Mouse (Mus musculus): ENCODE data around the gene Pbrm1. TPM values are rescaled to one million over a fixed set of nuclear protein-coding genes. Genes with fewer than 3 reads are reported as not detected.

Pbrm1 gene
- polyA plus RNA-seq, 1 experiment from 2014 or later = 84.6 TPM

- DNase-seq (ENCODE audit: low spot score) (peak; percentile 75), ATAC-seq (ENCODE audit: low read depth) (no peak)
- H3K9me3 ChIP-seq (ENCODE audit: control insufficient read depth, low read length) = no peaks in the 10 kb centered on the region
- no peaks in the 10 kb centered on the region for H3K27me3 ChIP-seq (replicated peaks; ENCODE audit: control insufficient read depth, insufficient read depth, low read length)
- peak overlapping the region; percentile 69 for H3K4me3 ChIP-seq (ENCODE audit: low read depth, low read length)
- H3K27ac ChIP-seq (replicated peaks; ENCODE audit: low read depth, low read length) = peak overlapping the region; percentile 80
- H3K9ac ChIP-seq (ENCODE audit: low read depth, low read length) = peak overlapping the region; percentile 84
- peaks cover 15% of the 10 kb centered on the region for H3K36me3 ChIP-seq (ENCODE audit: control insufficient read depth, insufficient read depth, low read length)
- H3K4me1 ChIP-seq (ENCODE audit: control insufficient read depth, insufficient read depth, low read length) = peaks cover 53% of the 10 kb centered on the region
- peak overlapping the region; percentile 70 for H3K4me2 ChIP-seq (ENCODE audit: low read depth, low read length)
- 1% methylated on average over 23 of the region's 23 CpGs for WGBS
Measured at GRCm38 (mm10) chr14:31128101-31128825, 109.3 kb downstream of the Pbrm1 start.

GRCm38 (mm10) chr14:31128826-31129219 is 109.9 kb downstream of the Pbrm1 start, which contains the start of gene Smim4:
Gene Smim4 (minus strand): TSS chr14:31128956.
- ATAC-seq (ENCODE audit: low read depth) (peak; percentile 94), DNase-seq (ENCODE audit: low spot score) (peak; percentile 100)
- peak within 1 kb of the TSS; percentile 69 for H3K4me3 ChIP-seq (ENCODE audit: low read depth, low read length)
- no peaks in the 10 kb centered on the region for H3K9me3 ChIP-seq (ENCODE audit: control insufficient read depth, low read length)
- H3K27me3 ChIP-seq (replicated peaks; ENCODE audit: control insufficient read depth, insufficient read depth, low read length) = no peaks in the 10 kb centered on the region
- H3K9ac ChIP-seq (ENCODE audit: low read depth, low read length) = peak within 1 kb of the TSS; percentile 84
- peak within 1 kb of the TSS; percentile 74 for H3K4me2 ChIP-seq (ENCODE audit: low read depth, low read length)
- under 1% methylated on average over 33 of the region's 33 CpGs for WGBS
- H3K4me1 ChIP-seq (ENCODE audit: control insufficient read depth, insufficient read depth, low read length) = peaks cover 58% of the 10 kb centered on the region
- H3K36me3 ChIP-seq (ENCODE audit: control insufficient read depth, insufficient read depth, low read length) = peaks cover 10% of the 10 kb centered on the region; the same call in 1 of the 2 replicates
- H3K27ac ChIP-seq (replicated peaks; ENCODE audit: low read depth, low read length) = peak within 1 kb of the TSS; percentile 84

GRCm38 (mm10) chr14:31129326-31130235 is 110.6 kb downstream of the Pbrm1 start:
- no peak for ATAC-seq (ENCODE audit: low read depth)
- 63% methylated on average over 14 of the region's 15 CpGs for WGBS
- H3K4me1 ChIP-seq (ENCODE audit: control insufficient read depth, insufficient read depth, low read length) = peaks cover 61% of the 10 kb centered on the region

GRCm38 (mm10) chr14:31130236-31131220 is 111.6 kb downstream of the Pbrm1 start, which contains the start of gene Nt5dc2:
Gene Nt5dc2 (plus strand): TSS chr14:31131053.
- H3K4me1 ChIP-seq (ENCODE audit: control insufficient read depth, insufficient read depth, low read length) = peaks cover 54% of the 10 kb centered on the region
- peak; percentile 76 for ATAC-seq (ENCODE audit: low read depth)

More at GRCm38 (mm10) chr14:31129326-31130235, 110.6 kb downstream of the Pbrm1 start:
- peak overlapping the region; percentile 84 for H3K27ac ChIP-seq (replicated peaks; ENCODE audit: low read depth, low read length)
- H3K27me3 ChIP-seq (replicated peaks; ENCODE audit: control insufficient read depth, insufficient read depth, low read length) = no peaks in the 10 kb centered on the region
- peak overlapping the region; percentile 74 for H3K4me2 ChIP-seq (ENCODE audit: low read depth, low read length)
- peak overlapping the region; percentile 69 for H3K4me3 ChIP-seq (ENCODE audit: low read depth, low read length)
- DNase-seq (ENCODE audit: low spot score) = no peak
- H3K9ac ChIP-seq (ENCODE audit: low read depth, low read length) = no peak overlapping the region
- H3K9me3 ChIP-seq (ENCODE audit: control insufficient read depth, low read length) = no peaks in the 10 kb centered on the region
- H3K36me3 ChIP-seq (ENCODE audit: control insufficient read depth, insufficient read depth, low read length) = peaks cover 6% of the 10 kb centered on the region

GRCm38 (mm10) chr14:31131272-31131821 is 112.4 kb downstream of the Pbrm1 start:
- Histone ChIP-seq H3K9me3 (ENCODE audit: control insufficient read depth, low read length) (no peaks in the 10 kb centered on the region), H3K36me3 (ENCODE audit: control insufficient read depth, insufficient read depth, low read length) (peaks cover 22% of the 10 kb centered on the region), H3K4me2 (ENCODE audit: low read depth, low read length) (peak overlapping the region; percentile 74), H3K27ac (replicated peaks; ENCODE audit: low read depth, low read length) (peak overlapping the region; percentile 84), H3K9ac (ENCODE audit: low read depth, low read length) (peak overlapping the region; percentile 90), H3K27me3 (replicated peaks; ENCODE audit: control insufficient read depth, insufficient read depth, low read length) (no peaks in the 10 kb centered on the region), H3K4me1 (ENCODE audit: control insufficient read depth, insufficient read depth, low read length) (peaks cover 49% of the 10 kb centered on the region), H3K4me3 (ENCODE audit: low read depth, low read length) (peak overlapping the region; percentile 90)
- 1% methylated on average over 39 of the region's 43 CpGs for WGBS
- ATAC-seq (ENCODE audit: low read depth) = no peak
- DNase-seq (ENCODE audit: low spot score) = peak; percentile 54

More at GRCm38 (mm10) chr14:31130236-31131220, 111.6 kb downstream of the Pbrm1 start, which contains the start of gene Nt5dc2:
- Histone ChIP-seq H3K9ac (ENCODE audit: low read depth, low read length) (peak within 1 kb of the TSS; percentile 90), H3K27me3 (replicated peaks; ENCODE audit: control insufficient read depth, insufficient read depth, low read length) (no peaks in the 10 kb centered on the region), H3K4me2 (ENCODE audit: low read depth, low read length) (peak within 1 kb of the TSS; percentile 74), H3K27ac (replicated peaks; ENCODE audit: low read depth, low read length) (peak within 1 kb of the TSS; percentile 84), H3K9me3 (ENCODE audit: control insufficient read depth, low read length) (no peaks in the 10 kb centered on the region), H3K36me3 (ENCODE audit: control insufficient read depth, insufficient read depth, low read length) (peaks cover 14% of the 10 kb centered on the region), H3K4me3 (ENCODE audit: low read depth, low read length) (peak within 1 kb of the TSS; percentile 90)
- 13% methylated on average over 22 of the region's 63 CpGs for WGBS
- DNase-seq (ENCODE audit: low spot score) = peak; percentile 97

GRCm38 (mm10) chr14:31132031-31132430 is 113.1 kb downstream of the Pbrm1 start:
- peak; percentile 46 for DNase-seq (ENCODE audit: low spot score)
- no peak for ATAC-seq (ENCODE audit: low read depth)
- Histone ChIP-seq H3K4me1 (ENCODE audit: control insufficient read depth, insufficient read depth, low read length) (peaks cover 48% of the 10 kb centered on the region), H3K4me2 (ENCODE audit: low read depth, low read length) (peak overlapping the region; percentile 74), H3K9me3 (ENCODE audit: control insufficient read depth, low read length) (no peaks in the 10 kb centered on the region), H3K4me3 (ENCODE audit: low read depth, low read length) (peak overlapping the region; percentile 90), H3K27me3 (replicated peaks; ENCODE audit: control insufficient read depth, insufficient read depth, low read length) (no peaks in the 10 kb centered on the region), H3K27ac (replicated peaks; ENCODE audit: low read depth, low read length) (no peak overlapping the region), H3K9ac (ENCODE audit: low read depth, low read length) (peak overlapping the region; percentile 90), H3K36me3 (ENCODE audit: control insufficient read depth, insufficient read depth, low read length) (peaks cover 29% of the 10 kb centered on the region)
- WGBS = 12% methylated on average over 6 of the region's 6 CpGs

- Histone ChIP-seq H3K36me3 (ENCODE audit: control insufficient read depth, insufficient read depth, low read length) (peaks cover 34% of the 10 kb centered on the region), H3K4me1 (ENCODE audit: control insufficient read depth, insufficient read depth, low read length) (peaks cover 43% of the 10 kb centered on the region), H3K4me3 (ENCODE audit: low read depth, low read length) (peak overlapping the region; percentile 90), H3K9me3 (ENCODE audit: control insufficient read depth, low read length) (no peaks in the 10 kb centered on the region), H3K4me2 (ENCODE audit: low read depth, low read length) (peak overlapping the region; percentile 74), H3K27me3 (replicated peaks; ENCODE audit: control insufficient read depth, insufficient read depth, low read length) (no peaks in the 10 kb centered on the region), H3K9ac (ENCODE audit: low read depth, low read length) (peak overlapping the region; percentile 90), H3K27ac (replicated peaks; ENCODE audit: low read depth, low read length) (peak overlapping the region; percentile 68)
- ATAC-seq (ENCODE audit: low read depth) (no peak), DNase-seq (ENCODE audit: low spot score) (no peak)
- WGBS = 81% methylated on average over 7 of the region's 7 CpGs
Measured at GRCm38 (mm10) chr14:31132491-31132975, 113.6 kb downstream of the Pbrm1 start.

Measured in embryonic facial prominence, embryonic 14.5 days (tissue).